ENCODE assay signal across 27 mouse cellular contexts in genomic region chr1:74085566-74085965, GRCm38 (mm10). TPM values are rescaled to one million over a fixed set of nuclear protein-coding genes. Genes with fewer than 3 reads are reported as not detected.
"Had no signal": no experiment of that assay in that cellular context is flagged by ENCODE, and none has a peak within 500 bp of the region (broad histone marks: within the 10 kb centered on the region; RNA-seq: fewer than 3 reads in every experiment).

No protein-coding gene starts in this region.

- H3K27ac ChIP-seq: hindbrain, embryonic 13.5 days; hindbrain, embryonic 15.5 days; hindbrain, postnatal 0 days; layer of hippocampus, adult 2 months; limb, embryonic 13.5 days; liver, embryonic 12.5 days; liver, embryonic 14.5 days had no signal

- H3K4me3 ChIP-seq: heart, embryonic 10.5 days; heart, embryonic 12.5 days; hindbrain, embryonic 10.5 days; hindbrain, embryonic 13.5 days; hindbrain, embryonic 15.5 days; layer of hippocampus, adult 2 months; limb, embryonic 13.5 days; limb, embryonic 15.5 days; liver, embryonic 12.5 days had no signal

- H3K36me3 ChIP-seq: heart, embryonic 10.5 days; heart, embryonic 12.5 days; hindbrain, embryonic 10.5 days; hindbrain, embryonic 13.5 days; hindbrain, embryonic 15.5 days; limb, embryonic 13.5 days; limb, embryonic 15.5 days; liver, embryonic 12.5 days had no signal

- H3K27me3 ChIP-seq: heart, embryonic 12.5 days; hindbrain, embryonic 13.5 days; hindbrain, embryonic 15.5 days; limb, embryonic 13.5 days; limb, embryonic 15.5 days had no signal

- DNase-seq: gastrocnemius, postnatal 10 days; gastrocnemius, postnatal 25 days; heart, adult 18-20 months; heart, postnatal 10 days; heart, postnatal 4 days; kidney, adult 11 months; kidney, adult 8-10 months; kidney, postnatal 10 days; kidney, postnatal 25 days; kidney, postnatal 4 days; left cerebral cortex, postnatal 4 days had no signal

RNA-seq across cellular contexts. Expression of gene Rufy4, which starts 39.8 kb away (rescaled TPM):
- total RNA-seq: hindbrain, postnatal 0 days; layer of hippocampus, postnatal 25 days; left cerebral cortex, adult 18-20 months; left cerebral cortex, adult 8-10 months; left cerebral cortex, postnatal 25 days had no signal
- polyA plus RNA-seq: kidney, embryonic 14.5 days had no signal
